Mouse (Mus musculus) lung, postnatal 14 days (tissue): ENCODE results near the gene Cldn9.

Experiments used
- DNase-seq: peaks from one replicate; pipeline ENCODE4 v3.0.0; 2021

The Cldn9 gene

GRCm38 (mm10) chr17:23683856-23684672 lies at the start of gene Cldn9:
Gene Cldn9 (minus strand): TSS chr17:23684026.
- no peak for DNase-seq

- DNase-seq: no peak
Observed at GRCm38 (mm10) chr17:23730441-23730840, 46.6 kb upstream of the Cldn9 start.

- peak; percentile 83 for DNase-seq
Observed at GRCm38 (mm10) chr17:23726758-23727142, 42.9 kb upstream of the Cldn9 start.

GRCm38 (mm10) chr17:23725999-23726757 lies 42.4 kb upstream of the Cldn9 start, which contains the start of gene Pkmyt1:
Gene Pkmyt1 (plus strand): TSS chr17:23726336.
- peak; percentile 97 for DNase-seq

- no peak for DNase-seq
Observed at GRCm38 (mm10) chr17:23725477-23725876, 41.7 kb upstream of the Cldn9 start.

GRCm38 (mm10) chr17:23722376-23723125 lies 38.7 kb upstream of the Cldn9 start, which contains the start of gene 1520401A03Rik:
Gene 1520401A03Rik (minus strand): TSS chr17:23722783.
- no peak for DNase-seq

- no peak for DNase-seq
Observed at GRCm38 (mm10) chr17:23721886-23722285, 38.1 kb upstream of the Cldn9 start.

GRCm38 (mm10) chr17:23719455-23719854 lies 35.6 kb upstream of the Cldn9 start:
- DNase-seq: no peak

GRCm38 (mm10) chr17:23717003-23717402 lies 33.2 kb upstream of the Cldn9 start:
- no peak for DNase-seq

GRCm38 (mm10) chr17:23706212-23706611 lies 22.4 kb upstream of the Cldn9 start:
- peak; percentile 79 for DNase-seq

- no peak for DNase-seq
Observed at GRCm38 (mm10) chr17:23705525-23706104, 21.8 kb upstream of the Cldn9 start.

GRCm38 (mm10) chr17:23704741-23705140 lies 20.9 kb upstream of the Cldn9 start:
- DNase-seq: no peak

- DNase-seq: no peak
Observed at GRCm38 (mm10) chr17:23703301-23703700, 19.5 kb upstream of the Cldn9 start.

GRCm38 (mm10) chr17:23700079-23700478 lies 16.3 kb upstream of the Cldn9 start:
- peak; percentile 92 for DNase-seq

- peak; percentile 51 for DNase-seq
Observed at GRCm38 (mm10) chr17:23699131-23700077, 15.6 kb upstream of the Cldn9 start.

- DNase-seq: no peak
Observed at GRCm38 (mm10) chr17:23695801-23696200, 12.0 kb upstream of the Cldn9 start.

GRCm38 (mm10) chr17:23694491-23694890 lies 10.7 kb upstream of the Cldn9 start:
- no peak for DNase-seq

- no peak for DNase-seq
Observed at GRCm38 (mm10) chr17:23683226-23683625, 600 bp downstream of the Cldn9 start.

- DNase-seq: no peak
Observed at GRCm38 (mm10) chr17:23682530-23682929, 1.3 kb downstream of the Cldn9 start.

- DNase-seq: no peak
Observed at GRCm38 (mm10) chr17:23682092-23682491, 1.7 kb downstream of the Cldn9 start.

GRCm38 (mm10) chr17:23681086-23681485 lies 2.7 kb downstream of the Cldn9 start:
- no peak for DNase-seq

GRCm38 (mm10) chr17:23680336-23680735 lies 3.5 kb downstream of the Cldn9 start:
- DNase-seq: no peak
